Mouse (Mus musculus): ENCODE measurements around the gene Nfx1.

Nfx1 gene

GRCm38 (mm10) chr4:41046254-41046795 lies 75.6 kb downstream of the Nfx1 start:
- DNase-seq (ENCODE audit: low spot score in 2 of 2), result no peak

- no peak for DNase-seq (ENCODE audit: low spot score in 2 of 2)
These were observed 77.0 kb downstream of the Nfx1 start, which contains the start of gene Aqp7 for GRCm38 (mm10) chr4:41047524-41048271. Gene Aqp7, minus strand, starts transcription at chr4:41048139.

DNA sequence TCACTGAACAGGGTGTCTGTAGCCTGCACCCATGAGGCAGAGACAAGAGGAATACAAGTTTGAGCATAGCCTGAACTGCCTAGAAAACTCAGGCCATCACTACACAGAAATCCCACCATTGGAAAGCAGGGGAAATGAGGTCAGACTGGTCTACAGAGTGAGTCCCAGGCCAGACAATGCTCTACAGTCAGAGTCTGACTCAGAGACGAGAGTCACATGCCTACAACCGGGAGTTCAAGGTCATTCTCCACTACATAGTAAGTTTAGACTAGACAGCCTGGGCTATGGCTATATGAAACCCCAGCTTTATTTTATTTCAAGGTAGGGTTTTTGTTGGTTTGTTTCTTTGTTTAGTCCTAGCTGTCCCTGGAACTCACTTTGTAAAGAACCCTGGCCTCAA lies 78.2 kb downstream of the Nfx1 start:
- no peak for DNase-seq (ENCODE audit: low spot score in 2 of 2)

DNA sequence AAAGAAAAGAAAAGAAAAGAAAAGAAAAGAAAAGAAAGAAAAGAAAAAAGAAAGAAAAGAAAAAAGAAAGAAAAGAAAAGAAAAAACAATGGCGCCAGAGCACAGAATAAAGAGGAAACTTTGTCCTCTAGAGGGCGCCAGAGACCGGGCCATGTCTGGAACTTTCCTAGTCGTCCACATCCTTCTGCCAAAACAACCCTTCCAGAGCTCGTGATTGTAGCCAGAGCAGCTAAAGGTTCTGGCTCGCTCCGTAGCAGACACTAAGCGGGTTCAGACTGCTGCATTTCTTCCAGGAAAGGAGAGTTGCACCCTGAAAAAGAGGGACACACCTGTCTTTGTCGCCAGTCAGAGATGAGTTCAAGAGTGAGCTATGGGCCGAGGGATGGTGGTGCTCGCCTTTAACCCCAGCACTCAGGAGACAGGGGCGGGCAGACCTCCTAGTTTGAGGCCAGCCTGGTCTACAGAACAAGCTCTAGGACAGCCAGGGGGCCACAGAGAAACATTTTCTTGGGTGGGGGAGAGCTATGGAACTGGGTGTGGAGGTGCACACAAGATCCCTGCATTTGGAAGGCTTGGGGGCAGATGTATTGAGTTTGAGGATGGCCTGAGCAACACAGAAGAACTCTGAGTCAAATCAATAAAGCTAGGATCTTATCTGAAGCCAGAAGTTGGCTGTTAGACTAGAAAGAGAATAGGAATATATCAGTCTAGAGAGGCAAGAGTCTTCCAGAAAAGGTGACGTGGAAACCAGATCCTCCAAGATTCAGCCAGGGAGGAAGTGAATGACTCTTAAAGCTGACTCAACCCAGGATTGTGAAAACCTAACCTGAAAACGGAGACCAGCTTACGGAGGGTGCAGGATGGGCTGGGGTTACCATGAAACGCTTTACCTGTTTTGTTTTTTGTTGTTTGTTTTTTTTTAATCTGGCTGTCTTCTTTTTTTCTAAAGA lies 80.3 kb downstream of the Nfx1 start:
- peak; percentile 74 to 88 for DNase-seq (ENCODE audit: low spot score in 2 of 2)

DNA sequence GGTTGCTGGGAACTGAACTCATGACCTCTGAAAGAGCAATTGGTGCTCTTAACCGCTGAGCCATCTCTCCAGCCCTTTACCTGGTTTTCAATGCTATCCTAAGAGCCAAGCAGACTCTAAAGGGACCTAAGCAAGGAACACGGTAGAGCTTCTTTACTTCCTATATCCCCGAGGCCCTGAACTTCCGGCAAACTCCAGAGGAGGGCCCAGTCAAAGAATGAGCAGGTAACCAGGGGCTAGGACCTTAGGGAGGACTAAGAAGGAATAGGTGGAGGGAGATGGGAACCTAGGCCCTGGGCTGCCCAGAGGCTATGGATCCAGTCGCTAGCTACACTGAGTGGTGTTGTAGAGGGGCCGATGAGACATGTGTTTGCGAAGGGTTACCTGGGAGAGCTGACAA lies 81.1 kb downstream of the Nfx1 start:
- DNase-seq (ENCODE audit: low spot score in 2 of 2), result no peak

DNA sequence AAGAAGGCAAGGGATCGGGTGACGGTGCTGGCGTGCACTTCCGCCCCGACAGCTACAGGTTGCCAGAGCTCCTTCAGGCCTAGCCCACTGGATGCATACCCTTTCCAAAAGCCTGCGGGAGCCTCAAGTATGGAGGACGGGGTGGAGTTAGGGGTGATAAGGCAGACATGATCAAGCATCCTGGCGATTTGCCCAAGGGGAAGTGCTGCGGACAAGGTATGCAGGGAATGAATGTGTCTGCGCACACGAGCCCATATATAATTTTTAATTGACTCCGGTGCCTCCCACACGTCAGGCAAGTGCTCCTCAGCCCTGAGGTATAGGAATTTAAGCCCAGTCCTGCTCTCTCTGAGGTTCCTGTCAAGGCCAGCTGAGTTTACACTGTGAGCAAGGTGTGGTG lies 84.4 kb downstream of the Nfx1 start:
- no peak for DNase-seq (ENCODE audit: low spot score in 2 of 2)

DNA sequence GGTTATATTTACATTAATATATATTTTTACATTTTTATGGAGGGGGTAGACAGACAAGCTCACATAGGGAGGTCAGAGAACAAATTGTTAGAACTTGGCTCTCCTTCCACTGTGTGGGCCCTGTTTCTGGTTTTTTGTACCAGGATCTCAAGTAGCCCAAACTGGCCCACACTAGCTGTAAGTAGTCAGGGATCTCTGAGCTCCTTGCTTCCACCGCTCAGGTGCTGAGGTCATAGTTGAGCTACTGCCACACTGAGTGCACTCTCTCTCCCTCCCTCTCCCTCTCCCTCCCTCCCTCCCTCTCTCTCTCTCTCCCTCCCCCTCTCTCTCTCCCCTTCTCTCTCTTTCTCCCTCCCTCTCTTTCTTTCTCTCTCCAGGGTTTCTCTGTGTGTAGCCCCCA lies 85.5 kb downstream of the Nfx1 start:
- DNase-seq (ENCODE audit: low spot score in 2 of 2), result no peak

DNA sequence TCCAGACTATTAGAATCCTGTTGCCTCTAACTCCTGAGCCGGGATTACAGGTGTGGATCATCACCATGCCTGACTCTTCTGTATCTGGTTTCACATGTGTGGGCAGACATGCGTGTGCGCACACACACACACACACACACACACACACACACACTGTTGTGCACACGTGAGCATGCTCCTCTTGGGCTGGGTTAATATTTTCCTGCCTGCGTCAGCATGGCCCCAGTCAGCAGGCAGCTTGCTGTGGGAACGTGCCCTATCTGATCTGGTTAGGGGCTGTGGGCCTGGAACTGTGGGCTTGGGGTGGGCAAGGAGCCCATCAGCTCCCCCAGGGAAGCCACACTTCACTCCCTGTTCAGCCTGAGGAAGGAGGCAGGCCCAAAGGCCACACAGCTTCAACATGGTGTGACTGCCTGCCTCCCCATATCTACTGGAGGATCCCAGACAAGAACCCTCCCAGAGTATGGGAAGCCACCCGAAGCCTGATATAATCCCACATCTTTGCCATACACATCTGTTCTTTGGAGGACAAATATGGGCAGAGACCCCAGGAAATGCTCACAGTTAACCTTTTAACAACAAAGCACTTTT lies 86.1 kb downstream of the Nfx1 start:
- DNase-seq (ENCODE audit: low spot score in 2 of 2), result no peak

DNA sequence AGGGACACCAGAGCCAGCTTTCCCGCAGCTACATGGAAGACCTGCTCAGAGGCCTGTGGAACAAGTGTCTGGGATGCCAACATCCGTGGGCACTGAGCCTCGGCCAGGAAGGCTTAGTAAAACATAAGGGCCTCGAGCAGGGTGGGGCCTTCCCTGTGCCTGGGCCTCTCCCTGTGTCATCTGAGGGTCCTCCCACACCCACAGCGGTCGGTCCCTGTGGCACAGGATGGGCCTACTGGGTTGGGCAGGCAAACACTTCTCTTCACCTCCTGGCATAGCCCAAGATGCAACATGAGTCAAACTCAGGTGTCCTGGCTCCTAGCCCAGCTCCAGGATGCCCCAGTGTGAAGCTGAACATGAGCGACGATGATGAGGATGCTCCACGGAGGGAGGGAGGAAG lies 86.7 kb downstream of the Nfx1 start:
- no peak for DNase-seq (ENCODE audit: low spot score in 2 of 2)

DNA sequence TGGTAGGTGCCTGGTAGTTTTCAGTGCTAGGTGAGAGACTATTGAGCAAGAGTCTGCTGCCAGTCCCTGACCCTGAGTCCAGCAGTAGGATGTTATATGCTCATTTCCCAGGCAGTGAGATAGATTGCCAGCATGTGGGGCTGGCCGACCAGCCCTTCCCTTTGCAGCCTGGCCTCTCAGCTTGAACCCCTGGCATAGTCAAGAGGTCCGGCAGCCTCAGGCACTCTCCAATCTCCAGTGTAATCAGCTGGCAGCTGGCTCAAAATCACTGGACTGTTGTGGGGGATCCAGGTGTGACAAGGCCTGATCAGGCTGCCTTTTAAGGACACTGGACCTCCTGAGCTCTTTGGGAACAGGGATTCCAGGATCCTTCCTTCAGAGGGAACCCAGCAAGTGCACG lies 92.6 kb downstream of the Nfx1 start:
- no peak for DNase-seq (ENCODE audit: low spot score in 2 of 2)

DNA sequence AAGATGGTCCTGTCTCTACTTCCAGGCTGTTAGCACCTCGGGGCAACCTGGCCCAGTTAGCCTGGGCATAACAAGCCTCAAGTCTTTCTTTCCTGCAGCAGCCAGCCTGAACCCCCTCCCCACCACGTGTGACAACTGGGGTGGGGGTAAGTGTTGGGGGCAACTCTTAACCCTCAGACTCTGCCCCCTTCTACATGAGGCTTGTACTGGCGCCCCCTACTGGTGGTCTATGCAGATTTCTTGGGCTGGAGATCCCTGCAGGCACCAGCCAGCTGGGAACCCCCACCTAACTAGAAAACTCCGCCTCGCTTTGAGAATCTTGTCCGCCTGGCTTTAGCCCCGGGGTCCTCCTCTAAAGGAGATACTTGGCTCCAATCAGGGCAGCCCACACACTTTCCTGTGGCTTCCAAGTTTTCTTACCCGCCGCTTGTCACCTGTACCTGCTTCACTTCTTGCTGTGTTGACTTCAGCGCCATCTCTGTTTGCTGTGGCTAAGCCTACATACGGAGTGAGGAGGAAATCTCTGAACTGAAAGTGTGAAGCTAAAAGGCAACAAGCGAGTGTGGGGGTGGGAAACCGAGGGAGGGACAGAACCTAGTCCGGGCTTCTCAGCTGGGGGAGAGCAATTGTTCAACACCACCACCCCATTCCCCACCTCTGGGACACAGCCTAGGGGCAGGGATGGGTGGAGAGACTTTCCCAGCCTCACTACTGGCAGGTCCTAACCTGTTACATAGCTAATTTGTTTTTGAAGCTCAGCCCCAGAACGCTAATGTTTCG lies 93.4 kb downstream of the Nfx1 start:
- no peak for DNase-seq (ENCODE audit: low spot score in 2 of 2)

DNA sequence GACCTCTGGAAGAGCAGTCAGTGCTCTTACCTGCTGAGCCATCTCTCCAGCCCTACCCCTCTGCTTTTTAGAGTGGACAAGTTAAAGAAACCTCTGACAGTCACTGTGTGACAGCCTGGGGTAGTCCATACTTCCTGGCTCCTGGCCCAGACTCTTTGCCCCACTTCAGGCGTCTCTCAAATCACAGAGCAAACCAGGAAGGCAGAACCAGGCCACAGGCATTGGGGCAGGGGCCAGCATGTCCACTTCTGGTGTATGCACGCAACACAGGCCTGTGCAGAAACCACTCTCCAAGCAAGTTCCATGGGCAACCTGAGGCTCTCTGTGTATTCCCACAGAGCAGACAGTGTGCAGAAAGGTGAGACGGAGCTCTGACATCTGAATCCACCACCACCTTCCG lies 94.5 kb downstream of the Nfx1 start:
- no peak for DNase-seq (ENCODE audit: low spot score in 2 of 2)

DNA sequence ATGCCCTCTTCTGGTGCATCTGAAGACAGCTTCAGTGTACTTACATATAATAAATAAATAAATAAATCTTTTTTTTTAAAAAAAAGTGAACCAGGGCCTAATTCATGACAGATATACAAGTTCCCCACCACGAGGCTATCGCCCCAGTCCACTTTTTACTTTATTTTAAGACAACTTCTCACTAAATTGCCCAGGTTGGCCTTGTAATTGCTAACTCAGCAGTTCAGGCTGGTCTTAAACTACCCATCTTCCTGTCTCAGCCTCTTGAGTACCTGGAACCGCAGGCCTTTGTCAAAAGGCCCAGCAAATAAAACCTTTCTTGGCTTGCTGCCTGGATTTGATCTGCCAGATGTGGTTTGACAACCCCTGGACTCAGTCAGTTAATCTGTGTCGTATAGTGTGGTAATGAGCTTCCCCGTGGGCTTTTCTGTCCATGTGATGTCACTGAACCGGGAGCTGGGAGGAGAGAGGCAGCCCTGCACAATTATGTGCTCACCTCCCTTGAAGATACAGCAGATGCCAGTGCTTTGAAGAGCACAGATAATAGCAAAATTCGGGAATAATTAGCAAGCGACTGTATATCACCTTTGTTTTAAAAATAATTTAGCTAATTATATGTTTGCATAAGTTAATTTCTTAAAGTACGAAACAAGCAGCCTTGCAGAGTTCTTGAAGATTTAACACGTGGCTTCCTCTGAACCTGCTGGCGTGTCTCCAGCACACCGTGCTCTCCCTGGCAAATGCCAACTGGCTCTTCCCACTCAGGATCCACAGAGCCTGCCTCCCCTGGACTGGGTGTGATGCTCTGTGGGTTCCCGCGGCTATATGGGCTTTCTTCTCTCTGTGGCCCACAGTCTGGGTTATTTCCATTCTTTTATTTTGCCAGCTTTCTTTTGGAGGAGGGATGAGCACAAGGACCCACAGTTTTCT lies 101.1 kb downstream of the Nfx1 start:
- no peak for DNase-seq (ENCODE audit: low spot score in 2 of 2)

DNA sequence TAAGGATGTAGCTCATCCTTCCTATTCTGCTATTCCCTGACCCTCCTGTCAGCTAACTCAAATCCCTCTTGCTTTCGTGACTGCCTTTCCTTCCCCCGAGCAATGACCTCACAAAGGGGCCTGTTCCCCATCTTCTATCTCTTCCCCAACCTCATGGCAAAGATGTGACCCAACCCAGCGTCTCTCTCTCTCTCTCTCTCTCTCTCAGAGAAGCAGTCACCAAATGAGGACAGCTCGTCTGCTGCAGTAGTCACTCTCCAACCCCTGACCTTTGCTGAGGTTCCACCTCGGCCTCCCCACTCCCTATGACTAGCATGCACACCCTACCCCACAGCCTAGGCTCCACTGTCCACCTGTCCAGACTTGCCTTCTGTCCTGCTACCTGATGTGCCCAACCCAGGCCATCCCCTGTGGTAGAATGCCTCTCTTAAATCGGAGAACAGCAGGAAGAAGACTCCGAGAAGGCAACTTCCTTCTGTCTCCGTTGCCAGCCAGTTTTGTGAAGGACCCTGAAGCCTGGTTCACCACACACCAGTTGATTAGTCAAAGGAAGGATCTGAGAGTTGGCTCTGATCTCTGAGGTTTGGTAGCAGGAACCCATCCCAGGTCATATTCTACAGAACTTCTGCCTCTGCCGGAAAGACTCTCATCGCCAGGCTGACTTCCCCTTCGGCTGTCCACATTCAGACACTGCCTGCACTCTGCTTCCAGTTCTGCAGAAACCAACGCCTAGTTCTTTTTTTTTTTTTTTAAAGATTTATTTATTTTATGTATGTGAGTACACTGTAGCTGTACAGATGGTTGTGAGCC lies 102.5 kb downstream of the Nfx1 start:
- DNase-seq (ENCODE audit: low spot score in 2 of 2), result no peak

DNA sequence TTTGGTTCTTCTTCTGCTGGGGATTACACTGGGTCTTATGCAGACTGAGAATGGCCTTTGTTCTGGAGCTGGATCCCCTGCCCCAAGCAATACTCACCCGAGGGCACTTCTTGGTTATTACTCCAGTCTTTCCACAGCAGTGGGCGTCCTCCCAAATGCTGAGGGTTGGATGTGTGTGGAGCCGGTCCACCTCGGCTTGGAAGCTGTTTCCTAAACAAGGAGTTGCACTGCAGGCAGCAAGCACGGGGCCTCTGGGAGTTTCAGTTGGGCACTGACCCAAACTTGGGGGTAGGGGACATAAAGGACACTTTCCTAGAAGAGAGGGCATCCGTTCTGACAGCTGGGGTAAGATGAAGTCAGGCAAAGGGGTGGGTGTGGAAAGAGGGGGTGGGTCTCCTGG lies 103.8 kb downstream of the Nfx1 start:
- no peak for DNase-seq (ENCODE audit: low spot score in 2 of 2)

Measured in cerebellum, postnatal 4 days (tissue).